Mouse (Mus musculus) lung, embryonic 14.5 days (tissue): Measurements from ENCODE around the gene Olfr71. TPM values are rescaled to one million over a fixed set of nuclear protein-coding genes. Genes with fewer than 3 reads are reported as not detected.

ENCODE experiments used
- ATAC-seq: fragments of 200-750 bp; cut with Nextera tagmentation; 2 replicates; pipeline ENCODE4 v1.8.0; 2017; ENCODE audit warnings: mild to moderate bottlenecking, moderate TSS enrichment, moderate library complexity; ENCODE audit not compliant: insufficient read depth
- DNase-seq: peaks from one replicate; pipeline ENCODE4 v3.0.0-alpha.2; 2015
- H3K27ac ChIP-seq: fragments of 300-500 bp; sonication (generic); 2 replicates; pipeline ENCODE4 v1.5.1; 2014; ENCODE audit warnings: low read depth, mild to moderate bottlenecking, moderate library complexity
- H3K27me3 ChIP-seq: fragments of 300-500 bp; sonication (generic); 2 replicates; pipeline ENCODE4 v1.6.1; 2014; ENCODE audit warnings: low read length, control low read depth; ENCODE audit not compliant: insufficient read depth
- H3K36me3 ChIP-seq: fragments of 300-500 bp; sonication (generic); 2 replicates; pipeline ENCODE4 v1.6.1; 2014; ENCODE audit warnings: control low read depth; ENCODE audit not compliant: insufficient read depth
- H3K4me1 ChIP-seq: fragments of 300-500 bp; sonication (generic); 2 replicates; pipeline ENCODE4 v1.6.1; 2014; ENCODE audit warnings: antibody characterized with exemption, control low read depth; ENCODE audit not compliant: insufficient read depth
- H3K4me2 ChIP-seq: fragments of 300-500 bp; sonication (generic); 2 replicates; pipeline ENCODE4 v1.6.1; 2014; ENCODE audit warnings: mild to moderate bottlenecking
- H3K4me3 ChIP-seq: fragments of 300-500 bp; sonication (generic); 2 replicates; pipeline ENCODE4 v1.5.1; 2014; ENCODE audit warnings: low read depth, low read length
- H3K9ac ChIP-seq: fragments of 300-500 bp; sonication (generic); 2 replicates; pipeline ENCODE4 v1.6.1; 2014
- H3K9me3 ChIP-seq: fragments of 300-500 bp; sonication (generic); 2 replicates; pipeline ENCODE4 v1.6.1; 2016; ENCODE audit warnings: low read depth, low read length, control low read depth
- CTCF ChIP-seq: IDR thresholded peaks from 2 replicates; pipeline ENCODE4 v1.5.1; 2016; ENCODE audit warnings: antibody characterized with exemption, low read depth
- WGBS: fragments of 180-500 bp; shearing (Covaris S2); extraction: QIAGEN DNeasy Blood & Tissue Kit; methylation state at CpG from one replicate; pipeline ENCODE4 v1.1.7; 2014; 5-methylcytosine and 5-hydroxymethylcytosine counted together
- polyA plus RNA-seq: library from polyadenylated mRNA; unstranded; fragments of >200 nt; fragmentation: Nextera tagmentation; extraction: Ambion mirVana; gene quantifications from 2 replicates; pipeline ENCODE4 v1.2.1, GENCODE M21; 2014

The Olfr71 gene
- polyA plus RNA-seq, 1 experiment from 2014 or later: not detected

- peak; percentile 8 for DNase-seq
- Histone ChIP-seq H3K4me3 (peak overlapping the region; percentile 79), H3K9ac (no peak overlapping the region), H3K27ac (no peak overlapping the region), H3K4me1 (no peaks in the 10 kb centered on the region), H3K27me3 (peaks cover 1% of the 10 kb centered on the region; the same call in 1 of the 2 replicates), H3K36me3 (no peaks in the 10 kb centered on the region), H3K9me3 (no peaks in the 10 kb centered on the region), H3K4me2 (peak overlapping the region; percentile 89)
- ATAC-seq: no peak
- TF ChIP-seq CTCF: no peak
- 50% methylated on average over 4 of the region's 4 CpGs for WGBS
These were observed 52.9 kb downstream of the Olfr71 start for GRCm38 (mm10) chr4:43657146-43657545.

- 1% methylated on average over 34 of the region's 34 CpGs for WGBS
- Histone ChIP-seq H3K9me3 (no peaks in the 10 kb centered on the region), H3K4me1 (no peaks in the 10 kb centered on the region), H3K27ac (peak within 1 kb of the TSS; percentile 85), H3K9ac (peak within 1 kb of the TSS; percentile 80), H3K4me3 (peak within 1 kb of the TSS; percentile 79), H3K36me3 (no peaks in the 10 kb centered on the region), H3K27me3 (no peaks in the 10 kb centered on the region), H3K4me2 (peak within 1 kb of the TSS; percentile 89)
- peak; percentile 98 for ATAC-seq
- DNase-seq: peak; percentile 98
- TF ChIP-seq CTCF: 0 out of 2 replicates have a peak, but pooled peaks have one; percentile 3
These were observed 53.5 kb downstream of the Olfr71 start, which contains the start of gene Hint2 for GRCm38 (mm10) chr4:43656339-43657109. TSS of gene Hint2 (minus strand) at chr4:43656466.

GRCm38 (mm10) chr4:43655656-43656338, 54.3 kb downstream of the Olfr71 start:
- TF ChIP-seq CTCF: no peak
- Histone ChIP-seq H3K4me1 (no peaks in the 10 kb centered on the region), H3K36me3 (no peaks in the 10 kb centered on the region), H3K27me3 (no peaks in the 10 kb centered on the region), H3K27ac (peak overlapping the region; percentile 85), H3K4me3 (peak overlapping the region; percentile 79), H3K9me3 (no peaks in the 10 kb centered on the region), H3K9ac (peak overlapping the region; percentile 80), H3K4me2 (peak overlapping the region; percentile 89)
- no peak for ATAC-seq
- no peak for DNase-seq
- WGBS: 5% methylated on average over 34 of the region's 34 CpGs

Other genes with a start within 250 kb of the Olfr71 start
- not detected in 2 replicates for gene Sit1, start 226.5 kb downstream of the Olfr71 start, polyA plus RNA-seq
- 61.4 and 70.8 TPM in 2 replicates for gene Ccdc107, start 217.4 kb downstream of the Olfr71 start, polyA plus RNA-seq
- 42.5 and 51.8 TPM in 2 replicates for gene Arhgef39, start 210.6 kb downstream of the Olfr71 start, polyA plus RNA-seq
- 3.7 and 4.5 TPM in 2 replicates for gene Car9, start 203.3 kb downstream of the Olfr71 start, polyA plus RNA-seq
- gene Tpm2, start 186.5 kb downstream of the Olfr71 start, polyA plus RNA-seq: 185 and 194 TPM in 2 replicates
- 47.2 and 52.8 TPM in 2 replicates for gene Creb3, start 147.9 kb downstream of the Olfr71 start, polyA plus RNA-seq
- 84.9 and 93.8 TPM in 2 replicates for gene Tln1, start 147.6 kb downstream of the Olfr71 start, polyA plus RNA-seq
- 28.2 and 31.9 TPM in 2 replicates for gene Rgp1, start 131.5 kb downstream of the Olfr71 start, polyA plus RNA-seq
- 18.6 and 19.3 TPM in 2 replicates for gene Gba2, start 131.4 kb downstream of the Olfr71 start, polyA plus RNA-seq
- gene Msmp, start 125.8 kb downstream of the Olfr71 start, polyA plus RNA-seq: not detected in 2 replicates
- gene Npr2, start 78.3 kb downstream of the Olfr71 start, polyA plus RNA-seq: 11.2 and 13.7 TPM in 2 replicates
- 0.68 and 1.6 TPM in 2 replicates for gene Spag8, start 56.7 kb downstream of the Olfr71 start, polyA plus RNA-seq
- 84.0 and 97.7 TPM in 2 replicates for gene Hint2, start 53.8 kb downstream of the Olfr71 start, polyA plus RNA-seq
- 2.8 and 3.5 TPM in 2 replicates for gene Tmem8b, start 41.3 kb downstream of the Olfr71 start, polyA plus RNA-seq
- gene Fam221b, start 41.1 kb downstream of the Olfr71 start, polyA plus RNA-seq: 3.2 and 3.4 TPM in 2 replicates
- not detected in 2 replicates for gene Olfr70, start 9.4 kb downstream of the Olfr71 start, polyA plus RNA-seq
- gene Hrct1, start 16.9 kb upstream of the Olfr71 start, polyA plus RNA-seq: 0.58 and 0.93 TPM in 2 replicates
- 0.28 and 0.38 TPM in 2 replicates for gene Spaar, start 19.8 kb upstream of the Olfr71 start, polyA plus RNA-seq
- gene Olfr159, start 60.8 kb upstream of the Olfr71 start, polyA plus RNA-seq: not detected in 2 replicates
- not detected in 2 replicates for gene Olfr156, start 113.6 kb upstream of the Olfr71 start, polyA plus RNA-seq
- gene Olfr157, start 129.9 kb upstream of the Olfr71 start, polyA plus RNA-seq: not detected in 2 replicates
- gene Olfr155, start 141.3 kb upstream of the Olfr71 start, polyA plus RNA-seq: not detected in 2 replicates
- 27.9 and 29.5 TPM in 2 replicates for gene Reck, start 165.3 kb upstream of the Olfr71 start, polyA plus RNA-seq
- gene Glipr2, start 247.1 kb upstream of the Olfr71 start, polyA plus RNA-seq: 77.4 and 82.8 TPM in 2 replicates